Mouse (Mus musculus): ENCODE measurements around the gene Prap1.
A peak's percentile ranks its signal among the peaks of the same experiment; 100 is the strongest.
"Not testable (repeated sequence)": the region's sequence is repeated elsewhere in the genome, so short reads cannot be mapped to it uniquely, and the experiment has no call there.

The Prap1 gene

GRCm38 (mm10) chr7:140082242-140082678 lies 10.9 kb upstream of the Prap1 start, which contains the start of gene Caly:
Caly (minus strand) TSS chr7:140082548.
- peak in 1 of 2 experiments; percentile 13 for DNase-seq (ENCODE audit: low spot score in 2 of 2)

- no peak for DNase-seq (ENCODE audit: low spot score in 2 of 2)
Observed at GRCm38 (mm10) chr7:140090601-140091000, 2.6 kb upstream of the Prap1 start.

GRCm38 (mm10) chr7:140094954-140095353 lies 1.8 kb downstream of the Prap1 start:
- no peak for DNase-seq (ENCODE audit: low spot score in 2 of 2)

GRCm38 (mm10) chr7:140095556-140095955 lies 2.4 kb downstream of the Prap1 start:
- no peak for DNase-seq (ENCODE audit: low spot score in 2 of 2)

GRCm38 (mm10) chr7:140096055-140096454 lies 2.9 kb downstream of the Prap1 start:
- no peak for DNase-seq (ENCODE audit: low spot score in 2 of 2)

- DNase-seq (ENCODE audit: low spot score in 2 of 2), result no peak
Observed at GRCm38 (mm10) chr7:140098466-140098865, 5.3 kb downstream of the Prap1 start.

- no peak for DNase-seq (ENCODE audit: low spot score in 2 of 2)
Observed at GRCm38 (mm10) chr7:140101498-140101897, 8.3 kb downstream of the Prap1 start.

- DNase-seq (ENCODE audit: low spot score in 2 of 2), result peak; percentile 57 to 78
Observed at GRCm38 (mm10) chr7:140101993-140102860, 9.0 kb downstream of the Prap1 start, which contains the start of gene Fuom. Fuom (minus strand) TSS chr7:140102441.

- DNase-seq (ENCODE audit: low spot score in 2 of 2), result no peak
Observed at GRCm38 (mm10) chr7:140104009-140104408, 10.8 kb downstream of the Prap1 start.

GRCm38 (mm10) chr7:140111943-140112342 lies 18.7 kb downstream of the Prap1 start:
- no peak for DNase-seq (ENCODE audit: low spot score in 2 of 2)

GRCm38 (mm10) chr7:140115583-140116328 lies 22.6 kb downstream of the Prap1 start, which contains the start of gene Paox:
Paox (plus strand) TSS chr7:140115799.
- DNase-seq (ENCODE audit: low spot score in 2 of 2), result no peak

GRCm38 (mm10) chr7:140116329-140117054 lies 23.3 kb downstream of the Prap1 start, which contains the start of gene Echs1:
Echs1 (minus strand) TSS chr7:140116476.
- peak; percentile 86 to 88 for DNase-seq (ENCODE audit: low spot score in 2 of 2)

GRCm38 (mm10) chr7:140120484-140120883 lies 27.3 kb downstream of the Prap1 start:
- no peak for DNase-seq (ENCODE audit: low spot score in 2 of 2)

GRCm38 (mm10) chr7:140121338-140121910 lies 28.2 kb downstream of the Prap1 start:
- no peak for DNase-seq (ENCODE audit: low spot score in 2 of 2)

- DNase-seq (ENCODE audit: low spot score in 2 of 2), result no peak
Observed at GRCm38 (mm10) chr7:140122765-140123164, 29.6 kb downstream of the Prap1 start.

GRCm38 (mm10) chr7:140124382-140124781 lies 31.2 kb downstream of the Prap1 start:
- DNase-seq (ENCODE audit: low spot score in 2 of 2), result no peak

- peak; percentile 81 to 89 for DNase-seq (ENCODE audit: low spot score in 2 of 2)
Observed at GRCm38 (mm10) chr7:140125278-140126021, 32.3 kb downstream of the Prap1 start.

GRCm38 (mm10) chr7:140126022-140126350 lies 32.8 kb downstream of the Prap1 start:
- DNase-seq (ENCODE audit: low spot score in 2 of 2), result no peak

- DNase-seq (ENCODE audit: low spot score in 2 of 2), result no peak
Observed at GRCm38 (mm10) chr7:140126934-140127333, 33.7 kb downstream of the Prap1 start.

- no peak for DNase-seq (ENCODE audit: low spot score in 2 of 2)
Observed at GRCm38 (mm10) chr7:140127911-140128310, 34.7 kb downstream of the Prap1 start.

- not testable (repeated sequence) for DNase-seq (ENCODE audit: low spot score in 2 of 2)
Observed at GRCm38 (mm10) chr7:140132184-140132583, 39.0 kb downstream of the Prap1 start.

All from natural killer cell, adult 2 months (primary cell).